Mouse (Mus musculus) testis, adult 2 months (tissue): ENCODE data around the gene Ccdc63.

Experiments used
- CTCF ChIP-seq: fragments of 200-500 bp; IDR thresholded peaks from 2 replicates; pipeline ENCODE4 v1.5.1; 2012; ENCODE audit warnings: low read depth, mild to moderate bottlenecking, inconsistent platforms, low read length, moderate library complexity; ENCODE audit not compliant: control insufficient read depth, insufficient read depth, insufficient replicate concordance
- POLR2A ChIP-seq: fragments of 200-500 bp; IDR thresholded peaks from 2 replicates; pipeline ENCODE4 v1.6.1; 2012; ENCODE audit warnings: low read depth, mild to moderate bottlenecking, inconsistent platforms, low read length, moderate library complexity; ENCODE audit not compliant: control insufficient read depth

DNA sequence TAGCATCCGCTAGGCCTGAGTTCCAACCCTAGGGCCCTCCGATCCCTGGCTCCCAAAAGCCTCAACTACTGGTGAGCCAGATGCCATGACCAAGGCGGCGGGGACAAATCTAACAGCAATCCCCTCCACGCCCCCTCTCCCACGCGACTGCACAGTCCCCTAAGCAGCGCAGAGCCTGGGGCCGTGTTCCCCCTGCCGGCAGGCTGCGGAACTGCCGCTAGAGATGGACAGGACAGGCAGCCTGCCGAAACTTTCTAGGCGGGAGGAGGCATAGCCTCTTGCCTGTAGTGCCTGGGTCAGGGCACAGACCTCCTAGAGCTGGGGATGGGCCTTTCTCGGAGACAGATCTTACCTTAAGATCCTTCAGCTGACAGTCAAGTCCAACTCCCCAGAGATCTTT lies 49.6 kb downstream of the Ccdc63 start:
- TF ChIP-seq POLR2A = no peak
- peak; percentile 90 for TF ChIP-seq CTCF
